Mouse (Mus musculus): ENCODE data around the gene Lsamp. TPM values are rescaled to one million over a fixed set of nuclear protein-coding genes. Genes with fewer than 3 reads are reported as not detected.

Gene Lsamp
- total RNA-seq, 2 experiments from 2014 or later, result 1.1 to 1.8 TPM

Small RNA genes within 50 kb of the gene (microRNA-seq; reads per million reads assigned to microRNA genes)
- 0 reads per million in 2 experiments for gene Gm27887
- gene Gm47276, result 0 reads per million in 2 experiments
